Mouse (Mus musculus) cortical plate, adult 2 months (tissue): ENCODE data around the gene Clrn3.

Experiments
- CTCF ChIP-seq: fragments of 200-500 bp; IDR thresholded peaks from 2 replicates; pipeline ENCODE4 v1.5.1; 2011; ENCODE audit warnings: mild to moderate bottlenecking, control low read depth, low read length; ENCODE audit not compliant: insufficient read depth; ENCODE audit errors: extremely low read depth
- POLR2A ChIP-seq: fragments of 200-500 bp; IDR thresholded peaks from 2 replicates; pipeline ENCODE4 v1.6.1; 2011; ENCODE audit warnings: mild to moderate bottlenecking, low read length, control low read depth; ENCODE audit not compliant: insufficient read depth; ENCODE audit errors: extremely low read depth

GRCm38 (mm10) chr7:135475981-135476380, 52.5 kb downstream of the Clrn3 start:
- TF ChIP-seq CTCF = no peak
- TF ChIP-seq POLR2A = no peak
